Mouse (Mus musculus) bone marrow, adult 2 months (tissue): ENCODE measurements around the gene Manbal. TPM values are rescaled to one million over a fixed set of nuclear protein-coding genes. Genes with fewer than 3 reads are reported as not detected.

Experiments used
- H3K27ac ChIP-seq: fragments of 200-500 bp; 2 replicates; pipeline ENCODE4 v1.5.1; 2012; ENCODE audit warnings: low read depth, mild to moderate bottlenecking, control low read depth, inconsistent platforms, low read length; ENCODE audit not compliant: control insufficient read depth, poor library complexity, insufficient read depth
- H3K4me1 ChIP-seq: fragments of 200-500 bp; 2 replicates; pipeline ENCODE4 v1.6.1; 2011; ENCODE audit warnings: low read length; ENCODE audit not compliant: control insufficient read depth, insufficient read depth
- H3K4me3 ChIP-seq: fragments of 200-500 bp; replicated peaks from 2 replicates; pipeline ENCODE3; 2011; ENCODE audit warnings: mild to moderate bottlenecking, low read depth, low read length, control low read depth; ENCODE audit not compliant: control insufficient read depth
- CTCF ChIP-seq: fragments of 200-500 bp; IDR thresholded peaks from 2 replicates; pipeline ENCODE4 v1.5.1; 2011; ENCODE audit warnings: low read length, control low read depth; ENCODE audit not compliant: control insufficient read depth, insufficient read depth
- POLR2A ChIP-seq: fragments of 200-500 bp; IDR thresholded peaks from 2 replicates; pipeline ENCODE4 v1.6.1; 2011; ENCODE audit warnings: low read depth, mild to moderate bottlenecking, control low read depth, low read length, borderline replicate concordance; ENCODE audit not compliant: control insufficient read depth
- WGBS: fragments of 180-500 bp; shearing (Covaris S2); methylation state at CpG from one replicate; pipeline ENCODE4 v1.1.7; 2018; 5-methylcytosine and 5-hydroxymethylcytosine counted together
- polyA plus RNA-seq: library from polyadenylated mRNA; stranded (reverse); fragments of >200 nt; gene quantifications from 2 replicates; pipeline ENCODE4 v1.2.4, GENCODE M21; 2011; ENCODE audit warnings: low replicate concordance; ENCODE audit not compliant: missing spikeins, insufficient read depth, insufficient read length

Gene Manbal
- polyA plus RNA-seq, 1 experiment = 33.1 TPM

GRCm38 (mm10) chr2:157395371-157395770, 28.0 kb downstream of the Manbal start:
- H3K4me3 ChIP-seq = peak overlapping the region; percentile 10
- H3K27ac ChIP-seq = peak overlapping the region; percentile 64
- no peaks in the 10 kb centered on the region; the same call in 1 of the 2 replicates for H3K4me1 ChIP-seq
- TF ChIP-seq POLR2A (no peak), CTCF (no peak)
- WGBS = 64% methylated on average over 5 of the region's 5 CpGs

GRCm38 (mm10) chr2:157395960-157396359, 28.6 kb downstream of the Manbal start:
- peak overlapping the region; percentile 64 for H3K27ac ChIP-seq
- TF ChIP-seq CTCF = no peak
- TF ChIP-seq POLR2A = no peak
- H3K4me3 ChIP-seq = no peak overlapping the region
- H3K4me1 ChIP-seq = no peaks in the 10 kb centered on the region; the same call in 1 of the 2 replicates
- WGBS = 33% methylated on average over 13 of the region's 13 CpGs

- WGBS = 85% methylated on average over 4 of the region's 4 CpGs
- TF ChIP-seq POLR2A = no peak
- TF ChIP-seq CTCF = no peak
- H3K4me1 ChIP-seq = no peaks in the 10 kb centered on the region; the same call in 1 of the 2 replicates
- no peak overlapping the region for H3K27ac ChIP-seq
- no peak overlapping the region for H3K4me3 ChIP-seq
These were observed 30.0 kb downstream of the Manbal start for GRCm38 (mm10) chr2:157397376-157397775.

GRCm38 (mm10) chr2:157398539-157398938, 31.1 kb downstream of the Manbal start:
- WGBS = 87% methylated on average over 4 of the region's 4 CpGs
- Histone ChIP-seq H3K4me3 (no peak overlapping the region), H3K27ac (no peak overlapping the region), H3K4me1 (no peaks in the 10 kb centered on the region; the same call in 1 of the 2 replicates)
- TF ChIP-seq POLR2A = no peak
- 0 out of 2 replicates have a peak, but pooled peaks have one; percentile 2 for TF ChIP-seq CTCF

GRCm38 (mm10) chr2:157399797-157400196, 32.4 kb downstream of the Manbal start:
- WGBS = 76% methylated on average over 10 of the region's 10 CpGs

GRCm38 (mm10) chr2:157400491-157400890, 33.1 kb downstream of the Manbal start:
- no peaks in the 10 kb centered on the region; the same call in 1 of the 2 replicates for H3K4me1 ChIP-seq
- 89% methylated on average over 6 of the region's 6 CpGs for WGBS
- H3K27ac ChIP-seq = no peak overlapping the region
- no peak for TF ChIP-seq POLR2A
- no peak for TF ChIP-seq CTCF
- H3K4me3 ChIP-seq = no peak overlapping the region

More at GRCm38 (mm10) chr2:157399797-157400196, 32.4 kb downstream of the Manbal start:
- Histone ChIP-seq H3K4me3 (no peak overlapping the region), H3K27ac (no peak overlapping the region), H3K4me1 (no peaks in the 10 kb centered on the region; the same call in 1 of the 2 replicates)
- TF ChIP-seq CTCF (no peak), POLR2A (no peak)

- WGBS = 81% methylated on average over 2 of the region's 2 CpGs
- TF ChIP-seq POLR2A = no peak
- no peak for TF ChIP-seq CTCF
- Histone ChIP-seq H3K27ac (no peak overlapping the region), H3K4me1 (no peaks in the 10 kb centered on the region; the same call in 1 of the 2 replicates), H3K4me3 (no peak overlapping the region)
These were observed 33.9 kb downstream of the Manbal start for GRCm38 (mm10) chr2:157401261-157401660.

- no peaks in the 10 kb centered on the region for H3K4me1 ChIP-seq
- no peak overlapping the region for H3K27ac ChIP-seq
- TF ChIP-seq CTCF = no peak
- TF ChIP-seq POLR2A = no peak
- WGBS = 69% methylated on average over 7 of the region's 7 CpGs
- H3K4me3 ChIP-seq = no peak overlapping the region
These were observed 40.2 kb downstream of the Manbal start for GRCm38 (mm10) chr2:157407596-157407995.

DNA sequence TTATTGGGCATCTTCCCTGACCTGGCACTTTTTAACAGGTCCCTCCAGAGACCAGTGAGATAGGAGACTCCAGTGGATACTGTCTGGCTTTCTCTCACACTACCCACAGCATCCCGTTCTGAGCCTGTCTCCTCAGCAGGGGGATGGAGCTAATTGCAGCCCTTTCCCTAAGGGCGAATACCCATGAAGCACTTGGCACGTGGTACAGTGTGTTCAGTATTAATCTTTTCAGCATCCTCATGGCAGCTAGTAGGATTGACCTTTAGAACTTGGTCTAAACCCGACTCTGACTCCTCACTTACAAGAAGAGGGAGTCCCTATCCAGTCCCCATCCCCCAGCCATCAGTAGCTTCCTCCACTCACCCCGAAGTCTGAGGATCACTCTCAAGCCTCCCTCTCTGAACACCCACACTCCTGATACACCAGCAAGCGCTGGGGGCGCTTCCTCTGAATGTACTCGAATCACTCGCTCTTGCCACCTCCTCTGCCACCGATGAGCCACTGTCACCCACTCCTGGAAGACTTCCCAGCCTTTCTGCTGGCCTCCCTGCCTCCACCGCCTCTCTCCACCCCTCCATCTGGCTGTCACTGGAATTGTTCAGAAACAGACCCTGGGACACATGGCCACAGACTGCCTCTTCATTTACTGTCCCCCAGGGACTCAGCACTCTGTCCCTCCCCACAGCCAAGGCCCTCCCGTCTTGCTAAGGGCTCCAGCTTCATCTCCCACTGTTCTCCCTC, 42.6 kb downstream of the Manbal start:
- Histone ChIP-seq H3K27ac (no peak overlapping the region), H3K4me1 (no peaks in the 10 kb centered on the region), H3K4me3 (no peak overlapping the region)
- 82% methylated on average over 12 of the region's 12 CpGs for WGBS
- TF ChIP-seq CTCF (no peak), POLR2A (no peak)
